18 mouse cellular contexts compared by ENCODE assay signal in the genomic region with DNA sequence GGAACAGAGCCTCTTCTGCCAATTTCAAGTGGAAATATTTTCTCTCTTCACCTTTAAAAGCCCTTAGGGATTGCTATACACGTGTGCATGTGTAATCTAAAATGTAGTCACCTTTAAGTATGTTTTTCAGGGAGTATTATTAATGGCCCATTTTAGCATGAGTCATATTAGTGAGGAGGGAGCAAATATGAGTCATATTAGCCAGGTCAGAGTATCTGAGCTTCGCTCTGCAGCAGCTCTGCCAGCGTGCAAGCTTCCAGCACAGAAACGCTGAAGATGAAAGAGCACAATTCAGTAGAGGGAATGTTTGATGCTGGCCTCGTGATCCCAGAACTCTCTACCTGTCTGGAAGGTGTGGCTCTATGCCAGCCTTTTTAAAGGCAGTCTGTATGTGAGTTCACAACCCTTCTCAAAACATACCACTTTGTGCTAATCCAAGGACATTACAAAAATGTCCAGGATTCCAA. TPM values are rescaled to one million over a fixed set of nuclear protein-coding genes. Genes with fewer than 3 reads are reported as not detected.
A peak's percentile ranks its signal among the peaks of the same experiment; 100 is the strongest.
DNase-seq lines count a peak whose midpoint lies in the region; ATAC-seq and TF ChIP-seq lines count a peak whose summit lies in the region.
"Had no signal": no experiment of that assay in that cellular context is flagged by ENCODE, and none has a peak within 500 bp of the region (broad histone marks: within the 10 kb centered on the region; RNA-seq: fewer than 3 reads in every experiment).

No protein-coding gene starts in this region.

- no peak for TF ChIP-seq CTCF in lung, adult 2 months (IDR thresholded peaks at IDR 0.05; ENCODE audit: insufficient read depth, low read length)

- no peaks in the 10 kb centered on the region for H3K4me1 ChIP-seq in lung, adult 2 months (ENCODE audit: control insufficient read depth, insufficient read depth, low read length)
- H3K4me1 ChIP-seq in stomach, embryonic 15.5 days, result no peaks in the 10 kb centered on the region
- H3K4me1 ChIP-seq: forebrain, embryonic 10.5 days had no signal

- no peak overlapping the region for H3K9ac ChIP-seq in stomach, embryonic 15.5 days

- no peaks in the 10 kb centered on the region for H3K9me3 ChIP-seq in stomach, embryonic 15.5 days
- H3K9me3 ChIP-seq: forebrain, embryonic 10.5 days had no signal

- no peak for TF ChIP-seq POLR2A in lung, adult 2 months (IDR thresholded peaks at IDR 0.05; ENCODE audit: borderline replicate concordance, extremely low read depth, low read depth, low read length)

- ATAC-seq in stomach, embryonic 15.5 days (ENCODE audit: insufficient read depth, low FRiP score, low read depth), result peak; percentile 92
- ATAC-seq: hindbrain, postnatal 0 days had no signal

- no peak overlapping the region for H3K4me2 ChIP-seq in stomach, embryonic 15.5 days

- peak overlapping the region; percentile 63; the same call in 1 of the 2 replicates for H3K27ac ChIP-seq in stomach, embryonic 15.5 days
- H3K27ac ChIP-seq: forebrain, embryonic 10.5 days; heart, adult 2 months; hindbrain, postnatal 0 days had no signal

- DNase-seq in adrenal gland, adult 2 months, result peak; percentile 58
- no peak for DNase-seq in adrenal gland, postnatal 4 days (ENCODE audit: low spot score in 2 of 2)
- DNase-seq in lung, postnatal 36 days, result peak; percentile 16
- DNase-seq in lung, adult 2 months, result no peak
- DNase-seq in brain, adult 2 months (ENCODE audit: low read depth, low spot score), result peak; percentile 59
- no peak for DNase-seq in layer of hippocampus, adult 18-20 months (ENCODE audit: low spot score in 2 of 2)
- DNase-seq in left cerebral cortex, adult 18-20 months (ENCODE audit: low spot score in 2 of 2), result no peak
- DNase-seq: B cell, adult 2 months; cerebellum, adult 18-20 months; heart, adult 2 months; kidney, postnatal 25 days; layer of hippocampus, postnatal 36 days; spleen, adult 18-20 months; thymus, adult 2 months had no signal

- no peak overlapping the region for H3K4me3 ChIP-seq in lung, adult 2 months (replicated peaks; ENCODE audit: extremely low read depth, low read depth, low read length)
- no peak overlapping the region for H3K4me3 ChIP-seq in stomach, embryonic 15.5 days (replicated peaks)
- H3K4me3 ChIP-seq: forebrain, embryonic 10.5 days; heart, adult 2 months had no signal

- 31% methylated on average over 5 of the region's 5 CpGs for WGBS in lung, adult 2 months
- WGBS in stomach, embryonic 15.5 days, result 28% methylated on average over 5 of the region's 5 CpGs

- no peaks in the 10 kb centered on the region for H3K27me3 ChIP-seq in stomach, embryonic 15.5 days (replicated peaks)

- no peaks in the 10 kb centered on the region for H3K36me3 ChIP-seq in stomach, embryonic 15.5 days
- H3K36me3 ChIP-seq: forebrain, embryonic 10.5 days had no signal

RNA-seq across cellular contexts. Expression of a gene that starts 13.4 kb away (rescaled TPM):
- total RNA-seq in adrenal gland, adult 2 months (2021), result 1 to 10 TPM; 2.8 to 5.0 TPM
- 1.8 TPM in 2 replicates for polyA plus RNA-seq in adrenal gland, adult 2 months (2012; rRNA removed)
- total RNA-seq in adrenal gland, postnatal 4 days (2021), result 1 to 10 TPM; 3.4 to 3.8 TPM
- 7.2 and 10.0 TPM in 2 replicates for polyA plus RNA-seq in lung, adult 2 months (2012; rRNA removed)
- polyA plus RNA-seq in stomach, embryonic 15.5 days (2015; fragmentation: Nextera tagmentation; extraction: Ambion mirVana), result 4.4 and 4.7 TPM in 2 replicates
- total RNA-seq in layer of hippocampus, adult 18-20 months (2021), result under 1 TPM; 0.38 to 0.50 TPM
- under 1 TPM; 0.77 to 0.84 TPM for total RNA-seq in left cerebral cortex, adult 18-20 months (2021)
- total RNA-seq: MEL had no signal

Comparison
In these comparisons a context has a peak if more than half of its experiments do, and no peak if none do; other contexts are left out.
1. DNase-seq: peak in adrenal gland, adult 2 months (single experiment), lung, postnatal 36 days (single experiment) and brain, adult 2 months (single experiment); none in adrenal gland, postnatal 4 days (0 of 2), lung, adult 2 months (single experiment), layer of hippocampus, adult 18-20 months (0 of 2) and left cerebral cortex, adult 18-20 months (0 of 2).